Mouse (Mus musculus) embryo, embryonic 9.5 days (tissue): ENCODE results near the gene Noc4l.

Experiments used
- DNase-seq: peaks from one replicate; pipeline ENCODE4 v3.0.0-alpha.2; 2017; ENCODE audit errors: extremely low spot score

The Noc4l gene

GRCm38 (mm10) chr5:110609425-110609824 is 43.8 kb downstream of the Noc4l start:
- DNase-seq = no peak

- no peak for DNase-seq
Observed at GRCm38 (mm10) chr5:110608941-110609340, 44.3 kb downstream of the Noc4l start.

- DNase-seq = no peak
Observed at GRCm38 (mm10) chr5:110608336-110608735, 44.9 kb downstream of the Noc4l start.

- no peak for DNase-seq
Observed at GRCm38 (mm10) chr5:110607767-110608166, 45.5 kb downstream of the Noc4l start.

GRCm38 (mm10) chr5:110605531-110606221 is 47.5 kb downstream of the Noc4l start:
- DNase-seq = no peak

GRCm38 (mm10) chr5:110604311-110604710 is 48.9 kb downstream of the Noc4l start:
- no peak for DNase-seq

GRCm38 (mm10) chr5:110603016-110603685 is 50.1 kb downstream of the Noc4l start:
- no peak for DNase-seq
